Mouse (Mus musculus): Measurements from ENCODE around the gene Cisd1. TPM values are rescaled to one million over a fixed set of nuclear protein-coding genes. Genes with fewer than 3 reads are reported as not detected.

Cisd1 gene
- polyA plus RNA-seq, 1 experiment from 2014 or later = 129 TPM

- H3K27me3 ChIP-seq (replicated peaks; ENCODE audit: control insufficient read depth, insufficient read depth, low read length) = no peaks in the 10 kb centered on the region
- H3K4me1 ChIP-seq (replicated peaks; ENCODE audit: control insufficient read depth, insufficient read depth, low read length) = no peaks in the 10 kb centered on the region
- WGBS = 89% methylated on average over 10 of the region's 10 CpGs
- H3K27ac ChIP-seq (ENCODE audit: low read depth, low read length) = no peak overlapping the region
- ATAC-seq (replicated peaks; ENCODE audit: low FRiP score) (no peak), DNase-seq (ENCODE audit: low spot score) (no peak)
- H3K9ac ChIP-seq (ENCODE audit: low read depth, low read length) = no peak overlapping the region
- H3K4me3 ChIP-seq (ENCODE audit: low read depth, low read length) = no peak overlapping the region
- H3K4me2 ChIP-seq = no peak overlapping the region
- peaks cover 14% of the 10 kb centered on the region; the same call in 1 of the 2 replicates for H3K36me3 ChIP-seq (ENCODE audit: control insufficient read depth, insufficient read depth, low read length)
- no peaks in the 10 kb centered on the region for H3K9me3 ChIP-seq (ENCODE audit: control insufficient read depth, low read length)
Observed at GRCm38 (mm10) chr10:71327386-71327785, 17.4 kb downstream of the Cisd1 start.

- WGBS = 17% methylated on average over 7 of the region's 7 CpGs
- Histone ChIP-seq H3K4me1 (replicated peaks; ENCODE audit: control insufficient read depth, insufficient read depth, low read length) (no peaks in the 10 kb centered on the region), H3K9ac (ENCODE audit: low read depth, low read length) (no peak overlapping the region), H3K4me2 (no peak overlapping the region), H3K9me3 (ENCODE audit: control insufficient read depth, low read length) (no peaks in the 10 kb centered on the region), H3K36me3 (ENCODE audit: control insufficient read depth, insufficient read depth, low read length) (peaks cover 14% of the 10 kb centered on the region; the same call in 1 of the 2 replicates), H3K4me3 (ENCODE audit: low read depth, low read length) (no peak overlapping the region), H3K27ac (ENCODE audit: low read depth, low read length) (no peak overlapping the region), H3K27me3 (replicated peaks; ENCODE audit: control insufficient read depth, insufficient read depth, low read length) (no peaks in the 10 kb centered on the region)
- DNase-seq (ENCODE audit: low spot score) (peak; percentile 55), ATAC-seq (replicated peaks; ENCODE audit: low FRiP score) (no peak)
Observed at GRCm38 (mm10) chr10:71326789-71327188, 18.0 kb downstream of the Cisd1 start.

- Histone ChIP-seq H3K36me3 (ENCODE audit: control insufficient read depth, insufficient read depth, low read length) (peaks cover 14% of the 10 kb centered on the region; the same call in 1 of the 2 replicates), H3K4me3 (ENCODE audit: low read depth, low read length) (no peak overlapping the region), H3K27me3 (replicated peaks; ENCODE audit: control insufficient read depth, insufficient read depth, low read length) (no peaks in the 10 kb centered on the region), H3K27ac (ENCODE audit: low read depth, low read length) (no peak overlapping the region), H3K9ac (ENCODE audit: low read depth, low read length) (no peak overlapping the region), H3K4me1 (replicated peaks; ENCODE audit: control insufficient read depth, insufficient read depth, low read length) (no peaks in the 10 kb centered on the region), H3K9me3 (ENCODE audit: control insufficient read depth, low read length) (no peaks in the 10 kb centered on the region), H3K4me2 (no peak overlapping the region)
- 73% methylated on average over 7 of the region's 7 CpGs for WGBS
- ATAC-seq (replicated peaks; ENCODE audit: low FRiP score) (no peak), DNase-seq (ENCODE audit: low spot score) (no peak)
Observed at GRCm38 (mm10) chr10:71326123-71326522, 18.6 kb downstream of the Cisd1 start.

GRCm38 (mm10) chr10:71323669-71324068 is 21.1 kb downstream of the Cisd1 start:
- Histone ChIP-seq H3K4me3 (ENCODE audit: low read depth, low read length) (no peak overlapping the region), H3K27me3 (replicated peaks; ENCODE audit: control insufficient read depth, insufficient read depth, low read length) (no peaks in the 10 kb centered on the region), H3K9ac (ENCODE audit: low read depth, low read length) (no peak overlapping the region), H3K4me2 (no peak overlapping the region), H3K9me3 (ENCODE audit: control insufficient read depth, low read length) (no peaks in the 10 kb centered on the region), H3K4me1 (replicated peaks; ENCODE audit: control insufficient read depth, insufficient read depth, low read length) (no peaks in the 10 kb centered on the region), H3K36me3 (ENCODE audit: control insufficient read depth, insufficient read depth, low read length) (no peaks in the 10 kb centered on the region), H3K27ac (ENCODE audit: low read depth, low read length) (no peak overlapping the region)
- no peak for DNase-seq (ENCODE audit: low spot score)
- 76% methylated on average over 8 of the region's 8 CpGs for WGBS
- no peak for ATAC-seq (replicated peaks; ENCODE audit: low FRiP score)

- Histone ChIP-seq H3K36me3 (ENCODE audit: control insufficient read depth, insufficient read depth, low read length) (no peaks in the 10 kb centered on the region), H3K4me1 (replicated peaks; ENCODE audit: control insufficient read depth, insufficient read depth, low read length) (no peaks in the 10 kb centered on the region), H3K9me3 (ENCODE audit: control insufficient read depth, low read length) (no peaks in the 10 kb centered on the region), H3K27me3 (replicated peaks; ENCODE audit: control insufficient read depth, insufficient read depth, low read length) (no peaks in the 10 kb centered on the region), H3K4me2 (no peak overlapping the region), H3K27ac (ENCODE audit: low read depth, low read length) (no peak overlapping the region), H3K4me3 (ENCODE audit: low read depth, low read length) (no peak overlapping the region), H3K9ac (ENCODE audit: low read depth, low read length) (no peak overlapping the region)
- ATAC-seq (replicated peaks; ENCODE audit: low FRiP score) (no peak), DNase-seq (ENCODE audit: low spot score) (no peak)
- 60% methylated on average over 7 of the region's 7 CpGs for WGBS
Observed at GRCm38 (mm10) chr10:71316497-71316896, 28.3 kb downstream of the Cisd1 start.

GRCm38 (mm10) chr10:71316056-71316455 is 28.7 kb downstream of the Cisd1 start:
- Histone ChIP-seq H3K27ac (ENCODE audit: low read depth, low read length) (no peak overlapping the region), H3K27me3 (replicated peaks; ENCODE audit: control insufficient read depth, insufficient read depth, low read length) (no peaks in the 10 kb centered on the region), H3K4me3 (ENCODE audit: low read depth, low read length) (no peak overlapping the region), H3K36me3 (ENCODE audit: control insufficient read depth, insufficient read depth, low read length) (no peaks in the 10 kb centered on the region), H3K4me2 (no peak overlapping the region), H3K9ac (ENCODE audit: low read depth, low read length) (no peak overlapping the region), H3K4me1 (replicated peaks; ENCODE audit: control insufficient read depth, insufficient read depth, low read length) (no peaks in the 10 kb centered on the region), H3K9me3 (ENCODE audit: control insufficient read depth, low read length) (no peaks in the 10 kb centered on the region)
- ATAC-seq (replicated peaks; ENCODE audit: low FRiP score) (no peak), DNase-seq (ENCODE audit: low spot score) (peak; percentile 12)
- 74% methylated on average over 11 of the region's 11 CpGs for WGBS

GRCm38 (mm10) chr10:71314596-71314995 is 30.2 kb downstream of the Cisd1 start:
- 68% methylated on average over 3 of the region's 3 CpGs for WGBS
- Histone ChIP-seq H3K27ac (ENCODE audit: low read depth, low read length) (no peak overlapping the region), H3K27me3 (replicated peaks; ENCODE audit: control insufficient read depth, insufficient read depth, low read length) (no peaks in the 10 kb centered on the region), H3K4me3 (ENCODE audit: low read depth, low read length) (no peak overlapping the region), H3K9me3 (ENCODE audit: control insufficient read depth, low read length) (no peaks in the 10 kb centered on the region), H3K4me1 (replicated peaks; ENCODE audit: control insufficient read depth, insufficient read depth, low read length) (no peaks in the 10 kb centered on the region), H3K9ac (ENCODE audit: low read depth, low read length) (no peak overlapping the region), H3K36me3 (ENCODE audit: control insufficient read depth, insufficient read depth, low read length) (no peaks in the 10 kb centered on the region), H3K4me2 (no peak overlapping the region)
- DNase-seq (ENCODE audit: low spot score) = no peak
- ATAC-seq (replicated peaks; ENCODE audit: low FRiP score) = no peak

- Histone ChIP-seq H3K9ac (ENCODE audit: low read depth, low read length) (no peak overlapping the region), H3K27ac (ENCODE audit: low read depth, low read length) (no peak overlapping the region), H3K4me2 (no peak overlapping the region), H3K4me3 (ENCODE audit: low read depth, low read length) (no peak overlapping the region), H3K4me1 (replicated peaks; ENCODE audit: control insufficient read depth, insufficient read depth, low read length) (no peaks in the 10 kb centered on the region), H3K27me3 (replicated peaks; ENCODE audit: control insufficient read depth, insufficient read depth, low read length) (no peaks in the 10 kb centered on the region), H3K9me3 (ENCODE audit: control insufficient read depth, low read length) (no peaks in the 10 kb centered on the region), H3K36me3 (ENCODE audit: control insufficient read depth, insufficient read depth, low read length) (no peaks in the 10 kb centered on the region)
- ATAC-seq (replicated peaks; ENCODE audit: low FRiP score) (no peak), DNase-seq (ENCODE audit: low spot score) (no peak)
- 62% methylated on average over 3 of the region's 3 CpGs for WGBS
Observed at GRCm38 (mm10) chr10:71310288-71310687, 34.5 kb downstream of the Cisd1 start.

GRCm38 (mm10) chr10:71308199-71308598 is 36.6 kb downstream of the Cisd1 start:
- Histone ChIP-seq H3K9ac (ENCODE audit: low read depth, low read length) (no peak overlapping the region), H3K27ac (ENCODE audit: low read depth, low read length) (no peak overlapping the region), H3K4me1 (replicated peaks; ENCODE audit: control insufficient read depth, insufficient read depth, low read length) (no peaks in the 10 kb centered on the region), H3K27me3 (replicated peaks; ENCODE audit: control insufficient read depth, insufficient read depth, low read length) (no peaks in the 10 kb centered on the region), H3K4me3 (ENCODE audit: low read depth, low read length) (no peak overlapping the region), H3K9me3 (ENCODE audit: control insufficient read depth, low read length) (no peaks in the 10 kb centered on the region), H3K4me2 (no peak overlapping the region), H3K36me3 (ENCODE audit: control insufficient read depth, insufficient read depth, low read length) (no peaks in the 10 kb centered on the region)
- 83% methylated on average over 5 of the region's 5 CpGs for WGBS
- DNase-seq (ENCODE audit: low spot score) (peak; percentile 28), ATAC-seq (replicated peaks; ENCODE audit: low FRiP score) (no peak)
